In genomic region chr12:106055799-106056198, GRCm38 (mm10) we compare ENCODE assay signal across 9 mouse cellular contexts. TPM values are rescaled to one million over a fixed set of nuclear protein-coding genes. Genes with fewer than 3 reads are reported as not detected.
DNase-seq lines count a peak whose midpoint lies in the region; ATAC-seq and TF ChIP-seq lines count a peak whose summit lies in the region.
"Had no signal": no experiment of that assay in that cellular context is flagged by ENCODE, and none has a peak within 500 bp of the region (broad histone marks: within the 10 kb centered on the region; RNA-seq: fewer than 3 reads in every experiment).

No protein-coding gene starts in this region.

- dilution Hi-C loops in CH12.LX (cut with MboI; ENCODE audit: extremely low pct_ligation_motif_present, extremely low pct_unique_long_range_greater_than_20kb, low sequenced_read_pairs): no loop called here

- no peak for TF ChIP-seq POLR2A in CH12.LX (IDR thresholded peaks at IDR 0.05; ENCODE audit: low read depth, low read length)
- no peak for TF ChIP-seq POLR2A in lung, adult 2 months (IDR thresholded peaks at IDR 0.05; ENCODE audit: borderline replicate concordance, extremely low read depth, low read depth, low read length)

- H3K9me3 ChIP-seq in CH12.LX (replicated peaks; ENCODE audit: low read length): no peaks in the 10 kb centered on the region
- no peaks in the 10 kb centered on the region for H3K9me3 ChIP-seq in embryonic facial prominence, embryonic 14.5 days (ENCODE audit: control insufficient read depth, low read length)
- H3K9me3 ChIP-seq: heart, embryonic 15.5 days had no signal

- H3K27me3 ChIP-seq in CH12.LX (replicated peaks): no peaks in the 10 kb centered on the region
- H3K27me3 ChIP-seq in embryonic facial prominence, embryonic 14.5 days (replicated peaks; ENCODE audit: control insufficient read depth, insufficient read depth, low read length): no peaks in the 10 kb centered on the region
- H3K27me3 ChIP-seq: heart, embryonic 15.5 days had no signal

- H3K4me2 ChIP-seq in CH12.LX (ENCODE audit: insufficient read depth, low read depth, poor library complexity, severe bottlenecking): no peak overlapping the region
- no peak overlapping the region for H3K4me2 ChIP-seq in embryonic facial prominence, embryonic 14.5 days (ENCODE audit: low read depth, low read length)
- H3K4me2 ChIP-seq: heart, embryonic 15.5 days had no signal

- H3K4me3 ChIP-seq in CH12.LX (replicated peaks in 1 of 3; ENCODE audit: low read depth in 2 of 3, low read length in 2 of 3, poor library complexity in 1 of 3): no peak overlapping the region
- no peak overlapping the region for H3K4me3 ChIP-seq in embryonic facial prominence, embryonic 14.5 days (ENCODE audit: low read depth, low read length)
- H3K4me3 ChIP-seq in lung, adult 2 months (replicated peaks; ENCODE audit: extremely low read depth, low read depth, low read length): no peak overlapping the region
- H3K4me3 ChIP-seq: heart, embryonic 15.5 days had no signal

- TF ChIP-seq CTCF in CH12.LX (conservative IDR thresholded peaks at IDR 0.05 in 1 of 2, IDR thresholded peaks at IDR 0.05 in 1 of 2; ENCODE audit: low read depth in 2 of 2, low read length in 2 of 2): peak; percentile 86 to 99
- TF ChIP-seq CTCF in lung, adult 2 months (IDR thresholded peaks at IDR 0.05; ENCODE audit: insufficient read depth, low read length): peak; percentile 95

- ATAC-seq in embryonic facial prominence, embryonic 14.5 days (ENCODE audit: low read depth): peak; percentile 72; the same call in 1 of the 2 replicates

- H3K27ac ChIP-seq in CH12.LX (ENCODE audit: insufficient read depth, low read depth): no peak overlapping the region
- H3K27ac ChIP-seq in embryonic facial prominence, embryonic 14.5 days (replicated peaks; ENCODE audit: low read depth, low read length): no peak overlapping the region
- H3K27ac ChIP-seq: heart, embryonic 15.5 days had no signal

- no peaks in the 10 kb centered on the region for H3K4me1 ChIP-seq in CH12.LX (ENCODE audit: control insufficient read depth in 1 of 2, insufficient read depth in 2 of 2)
- H3K4me1 ChIP-seq in embryonic facial prominence, embryonic 14.5 days (ENCODE audit: control insufficient read depth, insufficient read depth, low read length): no peaks in the 10 kb centered on the region
- no peaks in the 10 kb centered on the region for H3K4me1 ChIP-seq in lung, adult 2 months (ENCODE audit: control insufficient read depth, insufficient read depth, low read length)
- H3K4me1 ChIP-seq: heart, embryonic 15.5 days had no signal

- in situ Hi-C loops in CH12.LX (cut with MboI; ENCODE audit: low pct_ligation_motif_present, low pct_unique_long_range_greater_than_20kb, low sequenced_read_pairs): loop anchor here (10.0 kb wide), 1 partner anchor 201 kb away; no protein-coding TSS in a partner anchor

- peak; percentile 75 for TF ChIP-seq RAD21 in CH12.LX (IDR thresholded peaks at IDR 0.05; ENCODE audit: low read depth, low read length)

- no peaks in the 10 kb centered on the region; the same call in 1 of the 2 replicates for H3K79me2 ChIP-seq in CH12.LX (replicated peaks; ENCODE audit: control insufficient read depth, extremely low read depth, insufficient read depth, poor library complexity, severe bottlenecking)

- WGBS in embryonic facial prominence, embryonic 14.5 days: 44% methylated on average over 6 of the region's 6 CpGs
- 28% methylated on average over 6 of the region's 6 CpGs for WGBS in lung, adult 2 months

- peak; percentile 74 for DNase-seq in CH12.LX (ENCODE audit: extremely low read depth)
- peak; percentile 54 to 65 for DNase-seq in adrenal gland, postnatal 4 days (ENCODE audit: low spot score in 2 of 2)
- peak; percentile 75 for DNase-seq in embryonic facial prominence, embryonic 14.5 days (ENCODE audit: low spot score)
- peak; percentile 23 to 61 for DNase-seq in heart, adult 9 months (ENCODE audit: low spot score in 2 of 2)
- peak; percentile 78 to 97 for DNase-seq in layer of hippocampus, adult 18-20 months (ENCODE audit: low spot score in 2 of 2)
- DNase-seq in lung, adult 2 months: peak; percentile 83
- DNase-seq in ovary, postnatal 10 days (ENCODE audit: low spot score): peak; percentile 62
- peak; percentile 74 for DNase-seq in thymus, postnatal 0 days (ENCODE audit: low spot score)

- no peak overlapping the region for H3K9ac ChIP-seq in CH12.LX (ENCODE audit: insufficient read depth, low read depth)
- no peak overlapping the region for H3K9ac ChIP-seq in embryonic facial prominence, embryonic 14.5 days (ENCODE audit: low read depth, low read length)
- H3K9ac ChIP-seq: heart, embryonic 15.5 days had no signal

- no peak for TF ChIP-seq EP300 in CH12.LX (IDR thresholded peaks at IDR 0.05; ENCODE audit: low read length)

- H3K36me3 ChIP-seq in CH12.LX (replicated peaks in 1 of 2; ENCODE audit: control insufficient read depth in 1 of 2, insufficient read depth in 1 of 2, low read length in 1 of 2): peaks cover 48 to 95% of the 10 kb centered on the region in 2 experiments
- H3K36me3 ChIP-seq in embryonic facial prominence, embryonic 14.5 days (ENCODE audit: control insufficient read depth, insufficient read depth, low read length): peaks cover 26% of the 10 kb centered on the region; the same call in 1 of the 2 replicates

TF ChIP-seq in CH12.LX, 34 proteins besides CTCF, POLR2A, EP300 and RAD21:
- TF ChIP-seq ZMIZ1 (IDR thresholded peaks at IDR 0.05; ENCODE audit: low read depth, low read length): no peak
- TF ChIP-seq SMC3 (IDR thresholded peaks at IDR 0.05; ENCODE audit: low read depth, low read length): peak; percentile 95
- no peak for TF ChIP-seq MEF2A (IDR thresholded peaks at IDR 0.05; ENCODE audit: borderline replicate concordance, low read depth, low read length)
- no peak for TF ChIP-seq MYC (IDR thresholded peaks at IDR 0.05; ENCODE audit: low read depth, low read length)
- TF ChIP-seq ZC3H11A (IDR thresholded peaks at IDR 0.05; ENCODE audit: low read depth, low read length): peak; percentile 16; the same call in 1 of the 2 replicates
- no peak for TF ChIP-seq GABPA (IDR thresholded peaks at IDR 0.05; ENCODE audit: insufficient replicate concordance, low read depth, low read length)

RNA-seq across cellular contexts. Expression of gene Vrk1, which starts 45.8 kb away (rescaled TPM):
- total RNA-seq in CH12.LX (2012; rRNA removed): 51.2 and 55.2 TPM in 2 replicates
- total RNA-seq in CH12.LX (2014; rRNA removed): 124 and 138 TPM in 2 replicates
- polyA plus RNA-seq in CH12.LX (2012; ENCODE audit: insufficient read length, low read depth): 69.1 and 70.4 TPM in 2 replicates
- 10 to 100 TPM; 33.5 to 37.9 TPM for total RNA-seq in adrenal gland, postnatal 4 days (2021)
- 44.2 and 54.7 TPM in 2 replicates for polyA plus RNA-seq in embryonic facial prominence, embryonic 14.5 days (2014; fragmentation: Nextera tagmentation; extraction: Ambion mirVana)
- total RNA-seq in layer of hippocampus, adult 18-20 months (2021): 10 to 100 TPM; 15.5 to 17.6 TPM
- polyA plus RNA-seq in lung, adult 2 months (2012; rRNA removed): 5.2 and 7.9 TPM in 2 replicates
- polyA plus RNA-seq in thymus, postnatal 0 days (2015; fragmentation: Nextera tagmentation; extraction: Ambion mirVana): 112 and 116 TPM in 2 replicates
